Mouse (Mus musculus) G1E (cell line): ENCODE data around the gene Mylk. TPM values are rescaled to one million over a fixed set of nuclear protein-coding genes. Genes with fewer than 3 reads are reported as not detected.

Experiments used
- ATAC-seq: 2 replicates; pipeline ENCODE4 v1.8.0; 2016; ENCODE audit warnings: mild to moderate bottlenecking; ENCODE audit not compliant: insufficient number of reproducible peaks, poor library complexity, low FRiP score, severe bottlenecking; ENCODE audit errors: extremely low read depth
- DNase-seq: peaks from one replicate; pipeline ENCODE4 v3.0.0; 2012; ENCODE audit warnings: low spot score
- H3K27me3 ChIP-seq: 2 replicates; pipeline ENCODE4 v1.6.1; 2012; ENCODE audit warnings: mild to moderate bottlenecking, low read length, inconsistent platforms; ENCODE audit not compliant: insufficient read depth
- H3K36me3 ChIP-seq: replicated peaks from 2 replicates; pipeline ENCODE3; 2012; ENCODE audit warnings: mild to moderate bottlenecking, inconsistent platforms
- H3K4me1 ChIP-seq: 2 replicates; pipeline ENCODE4 v1.6.1; 2012; ENCODE audit warnings: low read depth, low read length, inconsistent platforms, mixed read lengths; ENCODE audit not compliant: insufficient read depth
- H3K4me3 ChIP-seq: 2 replicates; pipeline ENCODE4 v1.5.1; 2012; ENCODE audit warnings: low read depth, mild to moderate bottlenecking, inconsistent platforms, low read length, moderate library complexity, mixed read lengths
- H3K9me3 ChIP-seq: replicated peaks from 2 replicates; pipeline ENCODE4 v1.6.1; 2012; ENCODE audit warnings: inconsistent platforms
- CTCF ChIP-seq: IDR thresholded peaks from 2 replicates; pipeline ENCODE4 v1.5.1; 2012; ENCODE audit warnings: low read depth, low read length, inconsistent platforms, mixed read lengths
- GATA1 ChIP-seq: IDR thresholded peaks from 2 replicates; pipeline ENCODE4 v1.6.1; 2012; ENCODE audit warnings: borderline replicate concordance, low read length, inconsistent platforms, mixed read lengths
- GATA2 ChIP-seq: IDR thresholded peaks from 2 replicates; pipeline ENCODE4 v1.6.1; 2012; ENCODE audit warnings: low read depth, low read length, inconsistent platforms, borderline replicate concordance
- POLR2AphosphoS5 ChIP-seq: IDR thresholded peaks from 2 replicates; pipeline ENCODE4 v1.6.1; 2012; ENCODE audit warnings: low read depth, low read length, inconsistent platforms; ENCODE audit not compliant: insufficient replicate concordance
- TAL1 ChIP-seq: conservative IDR thresholded peaks from 2 replicates; pipeline ENCODE4 v1.6.1; 2012; ENCODE audit warnings: low read depth, low read length, inconsistent platforms, mixed read lengths
- polyA plus RNA-seq: library from polyadenylated mRNA; stranded (reverse); fragments of >175 nt; gene quantifications from 2 replicates; pipeline ENCODE4 v1.2.3, GENCODE M21; 2012
- total RNA-seq, 2 experiments: library from RNA; stranded (forward) in 1 of 2; stranded (reverse) in 1 of 2; fragments of 200-1000 nt in 1 of 2; fragments of >200 nt in 1 of 2; fragmentation: Nextera tagmentation in 1 of 2; gene quantifications; 2 replicates each; pipeline ENCODE4 v1.2.3; 2014 to 2017

Gene Mylk
- total and polyA plus RNA-seq, 3 experiments, result 0.05 TPM; not detected in 2

DNA sequence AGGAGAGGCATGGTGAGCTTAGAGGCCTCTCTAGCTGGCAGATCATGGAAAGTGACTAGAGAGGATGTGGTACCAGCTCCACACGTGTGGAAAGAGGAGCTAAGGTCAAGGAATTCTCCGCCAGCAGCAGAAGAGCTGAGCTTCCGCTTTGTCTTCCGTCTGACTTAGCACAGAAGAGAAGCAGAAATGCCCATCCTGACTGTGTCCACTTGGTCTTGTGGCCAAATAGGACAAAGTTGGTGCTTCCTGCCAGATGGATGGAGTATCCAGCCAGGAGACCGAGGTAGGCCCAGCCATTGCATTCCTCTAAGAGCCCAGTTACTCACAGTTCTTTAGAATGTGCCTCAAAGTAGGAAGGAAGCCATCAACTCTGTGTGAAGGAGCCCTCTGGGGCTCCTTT is 38.5 kb downstream of the Mylk start:
- Histone ChIP-seq H3K9me3 (no peaks in the 10 kb centered on the region), H3K36me3 (no peaks in the 10 kb centered on the region), H3K4me1 (no peaks in the 10 kb centered on the region), H3K4me3 (no peak overlapping the region), H3K27me3 (peaks cover 7% of the 10 kb centered on the region)
- DNase-seq (no peak), ATAC-seq (no peak)
- TF ChIP-seq CTCF, result no peak
- TF ChIP-seq POLR2AphosphoS5, result no peak
- no peak for TF ChIP-seq TAL1
- TF ChIP-seq GATA1, result no peak
- TF ChIP-seq GATA2, result no peak

DNA sequence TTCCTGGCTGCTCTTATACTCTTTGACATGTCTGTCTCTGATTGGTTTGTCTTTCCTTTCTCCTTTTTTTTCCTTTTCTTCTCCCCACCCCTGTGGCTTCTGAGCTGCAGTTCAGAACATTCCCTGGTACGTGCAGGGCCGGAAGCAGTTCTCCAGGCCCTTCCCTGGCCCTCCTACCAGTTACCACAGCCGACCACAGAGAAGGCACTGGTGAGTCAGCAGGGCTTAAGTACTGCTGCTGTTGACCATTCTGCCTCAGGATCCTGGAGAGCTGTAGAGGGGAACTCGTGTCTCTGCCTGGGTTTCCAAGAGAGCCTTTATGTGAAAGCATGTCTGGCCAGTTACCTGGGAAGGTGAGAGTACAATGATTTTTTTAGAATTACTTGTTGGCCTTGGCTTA is 39.7 kb downstream of the Mylk start:
- no peak overlapping the region for H3K4me3 ChIP-seq
- H3K27me3 ChIP-seq, result peaks cover 7% of the 10 kb centered on the region
- no peaks in the 10 kb centered on the region for H3K36me3 ChIP-seq

GRCm38 (mm10) chr16:34792555-34792954 is 47.5 kb downstream of the Mylk start:
- Histone ChIP-seq H3K27me3 (peaks cover 22% of the 10 kb centered on the region), H3K36me3 (no peaks in the 10 kb centered on the region), H3K4me3 (no peak overlapping the region), H3K9me3 (no peaks in the 10 kb centered on the region), H3K4me1 (no peaks in the 10 kb centered on the region)
- DNase-seq, result no peak
- no peak for TF ChIP-seq POLR2AphosphoS5
- no peak for TF ChIP-seq TAL1
- no peak for TF ChIP-seq GATA2
- TF ChIP-seq CTCF, result no peak
- no peak for TF ChIP-seq GATA1
- ATAC-seq, result no peak

More for the DNA sequence above, 39.7 kb downstream of the Mylk start:
- Histone ChIP-seq H3K9me3 (no peaks in the 10 kb centered on the region), H3K4me1 (no peaks in the 10 kb centered on the region)
- TF ChIP-seq TAL1, result no peak
- ATAC-seq, result no peak
- DNase-seq, result no peak

GRCm38 (mm10) chr16:34793000-34793399 is 48.0 kb downstream of the Mylk start:
- Histone ChIP-seq H3K27me3 (peaks cover 22% of the 10 kb centered on the region), H3K4me1 (no peaks in the 10 kb centered on the region), H3K9me3 (no peaks in the 10 kb centered on the region), H3K36me3 (no peaks in the 10 kb centered on the region), H3K4me3 (no peak overlapping the region)
- TF ChIP-seq POLR2AphosphoS5 (no peak), GATA2 (no peak), TAL1 (no peak), CTCF (no peak), GATA1 (no peak)
- DNase-seq, result no peak
- no peak for ATAC-seq

GRCm38 (mm10) chr16:34801222-34801621 is 56.2 kb downstream of the Mylk start:
- Histone ChIP-seq H3K9me3 (no peaks in the 10 kb centered on the region), H3K36me3 (no peaks in the 10 kb centered on the region), H3K4me1 (no peaks in the 10 kb centered on the region), H3K27me3 (peaks cover 9% of the 10 kb centered on the region; the same call in 1 of the 2 replicates), H3K4me3 (no peak overlapping the region)
- ATAC-seq (no peak), DNase-seq (no peak)
- TF ChIP-seq CTCF, result no peak
- TF ChIP-seq GATA1, result no peak
- TF ChIP-seq GATA2, result no peak
- no peak for TF ChIP-seq POLR2AphosphoS5

- TF ChIP-seq GATA1 (no peak), CTCF (no peak), POLR2AphosphoS5 (no peak), TAL1 (no peak), GATA2 (no peak)
- H3K4me3 ChIP-seq, result no peak overlapping the region
- H3K27me3 ChIP-seq, result peaks cover 8% of the 10 kb centered on the region
- no peaks in the 10 kb centered on the region for H3K9me3 ChIP-seq
- H3K36me3 ChIP-seq, result no peaks in the 10 kb centered on the region
- no peaks in the 10 kb centered on the region for H3K4me1 ChIP-seq
- no peak for DNase-seq
- ATAC-seq, result no peak
Observed at GRCm38 (mm10) chr16:34804286-34805010, 59.4 kb downstream of the Mylk start.
